Mouse (Mus musculus) gastrocnemius, adult 8-10 months (tissue): ENCODE measurements around the gene Fam83c. TPM values are rescaled to one million over a fixed set of nuclear protein-coding genes. Genes with fewer than 3 reads are reported as not detected.

ENCODE experiments used
- DNase-seq, 2 experiments: peaks; one replicate each; pipeline ENCODE4 v3.0.0; 2022; ENCODE audit warnings: low spot score in 2 of 2
- total RNA-seq, 4 experiments: library from RNA; stranded (reverse); gene quantifications; 2 replicates each; pipeline ENCODE4 v1.2.4; 2022

Gene Fam83c
- total RNA-seq, 4 experiments from 2014 or later = not detected

DNA sequence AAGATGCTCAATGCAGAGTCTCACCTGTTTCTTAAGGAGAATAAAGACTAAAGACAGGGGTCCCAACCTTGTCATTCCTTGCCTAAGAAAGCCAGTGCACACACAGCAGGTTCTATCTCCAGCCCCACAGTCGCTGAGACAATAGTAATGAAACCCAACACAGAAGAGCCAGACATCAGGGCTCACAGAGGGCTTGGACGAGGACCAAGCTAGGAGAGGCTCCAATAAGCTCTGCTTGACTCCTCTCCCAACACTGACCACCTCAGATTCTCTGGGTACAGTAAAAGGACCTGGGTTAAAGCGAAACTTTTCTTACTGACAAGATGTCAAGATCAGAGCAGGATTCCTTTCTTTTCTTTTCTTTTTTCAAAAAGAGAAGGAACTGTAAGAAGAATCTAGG, 36.0 kb downstream of the Fam83c start:
- DNase-seq = no peak

DNA sequence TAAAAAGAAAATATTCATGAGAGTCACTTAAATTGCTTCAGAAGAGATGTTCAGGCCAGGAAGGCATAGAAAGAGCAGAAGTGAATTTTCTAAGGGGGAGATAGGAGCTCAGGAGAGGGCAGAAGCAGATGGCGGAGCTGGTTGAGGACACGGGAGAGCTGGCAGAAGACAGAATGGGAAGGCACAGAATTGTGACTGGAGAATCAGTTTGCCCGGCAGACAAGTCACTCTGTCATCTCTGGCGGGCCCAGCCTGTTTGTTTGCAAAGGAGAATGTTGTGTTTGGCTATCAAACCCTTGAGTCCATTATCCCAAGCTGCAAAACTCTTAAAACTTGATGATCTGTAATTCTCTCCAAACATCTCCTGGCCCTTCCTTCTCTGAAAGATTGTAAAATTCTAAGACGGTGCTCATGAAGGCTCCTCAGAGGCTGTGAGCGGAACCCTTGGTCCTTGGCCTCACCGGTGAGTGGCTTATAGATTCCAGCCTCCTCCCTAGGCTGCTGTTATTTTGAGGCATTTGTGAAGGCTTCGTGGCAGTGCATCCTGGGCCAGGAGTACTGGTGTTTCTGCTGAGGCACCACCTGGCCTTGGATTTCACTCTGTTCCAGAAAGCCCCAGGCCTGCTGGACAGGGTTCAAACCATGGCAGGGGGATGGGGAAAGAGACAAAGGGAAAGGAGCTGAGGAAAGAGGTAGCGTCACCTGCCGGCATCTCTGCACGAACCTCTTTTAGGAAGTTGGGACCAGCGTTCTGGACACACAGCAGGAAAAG, 39.8 kb downstream of the Fam83c start:
- no peak for DNase-seq

DNA sequence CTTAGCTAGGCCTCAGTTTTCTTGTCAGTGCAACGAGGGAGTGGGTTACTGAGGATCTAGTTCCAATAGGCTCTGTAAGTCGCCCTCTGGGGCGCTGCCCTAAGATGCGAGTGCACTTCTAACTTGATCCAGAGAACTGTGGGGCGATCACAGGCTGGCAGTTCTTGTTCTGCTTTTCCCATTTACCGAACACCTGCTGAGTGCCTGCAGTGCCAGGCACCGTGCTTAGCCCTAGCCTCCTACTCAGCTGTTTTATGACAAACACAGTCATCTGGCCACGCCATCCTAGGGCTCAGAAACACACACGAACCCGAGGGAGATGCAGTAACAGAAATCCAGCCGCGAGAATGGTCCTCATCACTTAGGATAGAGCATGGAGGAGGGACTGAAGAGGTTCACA, 41.8 kb downstream of the Fam83c start:
- no peak for DNase-seq

DNA sequence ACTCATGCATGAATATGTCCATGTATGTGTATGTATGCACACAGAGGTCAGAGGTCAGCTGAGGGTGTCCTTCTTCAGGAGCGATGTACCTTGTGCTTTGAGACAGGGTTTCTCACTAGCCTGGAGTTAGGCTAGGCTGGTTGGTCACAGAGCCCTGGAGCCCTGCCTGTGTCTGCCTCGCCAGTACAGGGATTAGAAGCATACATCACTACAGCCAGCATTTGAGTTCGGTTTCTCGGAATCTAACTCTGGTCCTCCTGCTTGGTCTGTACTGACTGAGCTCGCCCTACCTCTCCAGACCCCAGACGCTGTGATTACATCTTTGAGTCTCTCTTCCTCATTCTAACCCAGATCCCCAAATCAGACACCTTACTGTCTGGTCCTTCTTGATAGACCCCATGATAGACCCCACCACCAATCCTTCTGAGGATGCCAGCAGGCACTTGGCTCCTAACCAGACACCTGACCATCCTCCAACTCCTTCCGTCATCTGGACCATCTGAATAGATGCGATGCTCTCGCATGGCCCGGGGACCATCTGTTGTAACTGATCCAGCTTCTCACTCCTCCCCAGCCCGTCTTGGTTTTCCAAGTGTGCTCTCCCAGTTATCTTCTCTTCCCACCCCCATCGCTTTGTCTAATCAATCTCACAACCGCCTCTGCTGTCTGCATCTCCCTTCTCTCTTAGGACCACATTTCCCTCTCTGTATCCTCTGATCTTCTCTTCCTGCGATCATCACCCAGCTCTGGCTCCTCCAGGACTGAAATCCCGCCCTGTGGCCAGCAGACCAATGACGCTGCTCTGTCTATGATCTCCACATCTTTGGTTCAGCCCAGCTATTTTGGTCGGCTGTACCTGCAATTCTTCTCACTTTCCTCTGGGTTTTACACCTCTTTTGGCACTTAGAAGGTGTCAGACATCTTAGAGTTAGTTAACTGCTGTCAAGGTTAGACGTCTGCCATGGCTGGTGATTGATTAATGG, 46.4 kb downstream of the Fam83c start:
- no peak for DNase-seq

DNA sequence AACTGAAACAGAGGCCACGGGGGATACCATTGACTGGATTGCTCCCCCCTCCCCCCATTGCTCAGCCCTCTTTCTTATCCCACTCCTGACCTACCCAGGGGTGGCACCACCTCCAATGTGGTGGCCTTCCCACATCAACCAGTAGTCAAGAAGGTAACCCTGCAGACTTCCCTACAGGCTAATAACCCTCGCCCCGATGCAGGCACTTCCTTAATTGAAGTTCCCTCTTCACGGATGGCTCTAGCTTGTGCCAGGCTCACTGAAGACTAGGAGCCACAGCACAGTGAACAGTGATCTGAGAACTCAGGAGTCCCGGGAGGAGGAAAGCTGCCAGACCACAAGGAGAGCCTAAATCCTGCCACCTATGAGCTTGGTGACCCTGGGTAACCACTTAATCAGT, 47.7 kb downstream of the Fam83c start:
- no peak for DNase-seq

DNA sequence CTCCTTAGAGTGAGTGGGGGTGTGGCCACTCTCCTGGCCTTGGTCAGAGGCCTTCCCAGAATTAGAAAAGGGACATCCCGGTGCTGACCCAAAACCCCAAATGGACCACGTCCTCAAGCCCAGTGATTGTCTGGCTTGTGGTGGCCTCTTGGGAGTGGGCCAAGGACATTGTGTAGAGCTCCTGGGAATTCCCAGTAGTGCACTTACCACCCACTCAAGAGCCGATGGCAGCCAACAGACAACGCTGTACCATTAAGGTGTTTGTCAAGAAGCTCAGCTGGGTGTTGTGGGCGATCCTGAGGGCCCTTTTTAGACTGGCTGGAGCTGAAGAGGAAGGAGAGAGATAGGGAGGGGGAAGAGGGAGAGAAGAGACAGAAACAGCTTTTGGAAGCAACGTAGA, 50.1 kb downstream of the Fam83c start:
- no peak for DNase-seq

DNA sequence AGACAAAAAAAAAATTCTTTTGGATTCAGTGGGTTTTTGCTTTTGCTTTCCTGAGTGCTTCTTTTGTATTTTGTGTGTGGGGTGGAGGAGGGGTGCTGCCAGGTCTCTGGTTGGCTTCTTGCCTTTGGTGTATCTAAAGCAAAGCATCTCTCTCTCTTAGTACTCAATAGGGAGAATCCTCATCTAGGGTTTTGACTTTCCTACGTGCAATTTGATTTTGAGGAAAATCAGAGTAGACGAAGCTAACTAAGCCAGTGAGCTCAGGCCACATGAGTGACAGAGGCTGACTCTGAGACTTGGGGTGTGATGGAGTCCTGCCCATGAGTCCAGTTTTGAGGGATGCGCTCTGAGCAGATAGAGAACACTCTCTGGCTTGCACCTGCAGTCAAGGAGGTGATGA, 55.1 kb downstream of the Fam83c start:
- no peak for DNase-seq

DNA sequence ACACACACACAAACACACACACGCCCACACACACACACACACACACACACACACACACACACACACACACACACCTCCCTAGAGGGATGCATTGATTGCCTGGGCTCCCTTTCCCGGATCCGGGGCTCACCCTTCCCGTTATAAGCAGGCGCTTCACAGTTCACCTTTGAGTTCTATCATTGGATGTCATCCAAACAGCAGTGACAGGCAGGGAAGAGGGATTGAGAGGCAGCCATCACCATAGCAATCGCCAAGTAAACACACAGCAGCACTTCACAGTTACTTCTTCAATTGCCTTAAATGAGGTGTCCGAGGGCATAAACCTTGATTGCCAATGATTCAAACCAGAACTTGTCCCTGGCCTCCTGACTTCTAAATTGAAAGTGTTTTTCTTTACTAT, 55.6 kb downstream of the Fam83c start:
- no peak for DNase-seq

DNA sequence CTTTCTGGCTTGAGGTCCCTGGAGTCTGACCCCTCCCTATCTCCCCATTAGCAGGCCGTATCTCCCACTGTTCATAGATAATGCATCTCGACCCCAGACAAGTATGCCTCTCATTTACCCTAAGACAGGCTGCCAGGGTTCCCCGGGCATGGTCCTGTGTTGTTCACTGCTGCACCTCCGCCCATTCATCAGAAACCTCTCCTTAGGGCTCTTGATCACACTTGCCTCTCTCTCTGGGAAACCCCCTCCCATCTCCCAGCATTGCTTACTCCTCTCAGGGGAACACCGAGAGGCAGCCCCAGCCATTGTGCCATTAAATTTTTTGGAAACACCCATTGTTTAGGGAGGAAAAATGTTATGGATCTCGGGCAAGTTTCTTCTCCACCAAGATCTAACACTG, 56.6 kb downstream of the Fam83c start:
- no peak for DNase-seq

DNA sequence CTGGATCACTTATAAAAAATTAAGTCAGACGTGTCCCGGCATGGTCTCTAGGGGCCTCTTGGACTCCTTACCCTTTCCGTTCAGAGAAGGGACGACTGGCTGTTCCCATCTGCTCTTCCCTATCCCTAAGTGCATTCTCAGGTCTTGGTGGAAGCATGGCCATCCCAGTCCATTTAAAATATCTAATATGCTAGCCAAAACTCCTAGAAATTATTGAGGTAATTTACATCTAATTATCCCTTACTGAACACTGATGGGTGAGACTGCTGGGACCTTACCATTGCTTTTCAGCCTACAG, 57.0 kb downstream of the Fam83c start:
- no peak for DNase-seq

Other genes with a start within 250 kb of the Fam83c start
- gene Gss, start 242.0 kb downstream of the Fam83c start, total RNA-seq = 1 to 10 TPM; 5.2 to 6.2 (median 5.6) TPM
- gene Myh7b, start 223.6 kb downstream of the Fam83c start, total RNA-seq = 1 to 10 TPM; 2.8 to 4.8 (median 3.3) TPM
- gene Trpc4ap, start 142.5 kb downstream of the Fam83c start, total RNA-seq = 100 to 1,000 TPM in 3 of 4 experiments, 10 to 100 TPM in 1; 95.4 to 104 (median 101) TPM
- 1 to 10 TPM; 3.1 to 4.5 (median 3.8) TPM for gene Edem2, start 105.4 kb downstream of the Fam83c start, total RNA-seq
- not detected for gene Gm17581, start 99.0 kb downstream of the Fam83c start, total RNA-seq
- 10 to 100 TPM in 1 of 4 experiments, 1 to 10 TPM in 3; 5.1 to 10.2 (median 7.5) TPM for gene Procr, start 83.7 kb downstream of the Fam83c start, total RNA-seq
- gene Mmp24, start 59.5 kb downstream of the Fam83c start, total RNA-seq = not detected
- gene BC029722, start 15.4 kb downstream of the Fam83c start, total RNA-seq = 10 to 100 TPM; 23.2 to 31.3 (median 27.6) TPM
- 10 to 100 TPM; 44.3 to 49.9 (median 48.6) TPM for gene Eif6, start 7.9 kb downstream of the Fam83c start, total RNA-seq
- gene Uqcc1, start 95.5 kb upstream of the Fam83c start, total RNA-seq = 100 to 1,000 TPM; 154 to 182 (median 168) TPM
- not detected for gene Gm15557, start 105.9 kb upstream of the Fam83c start, total RNA-seq
- under 1 TPM in 2 of 4 experiments, not detected in 2; 0.16 to 0.19 TPM for gene Gdf5, start 110.5 kb upstream of the Fam83c start, total RNA-seq
- gene Cep250, start 121.6 kb upstream of the Fam83c start, total RNA-seq = 1 to 10 TPM; 4.1 to 4.5 (median 4.2) TPM
- gene 6430550D23Rik, start 173.1 kb upstream of the Fam83c start, total RNA-seq = under 1 TPM in 2 of 4 experiments, not detected in 2; 0.54 to 0.76 TPM
- gene Ergic3, start 173.2 kb upstream of the Fam83c start, total RNA-seq = 10 to 100 TPM; 42.5 to 54.4 (median 49.1) TPM
- gene Fer1l4, start 218.1 kb upstream of the Fam83c start, total RNA-seq = not detected
- gene Spag4, start 230.3 kb upstream of the Fam83c start, total RNA-seq = 1 to 10 TPM in 2 of 4 experiments, under 1 TPM in 1, not detected in 1; 0.83 to 1.2 (median 1.2) TPM